Mouse (Mus musculus) kidney, embryonic 14.5 days (tissue): Measurements from ENCODE around the gene Macf1. TPM values are rescaled to one million over a fixed set of nuclear protein-coding genes. Genes with fewer than 3 reads are reported as not detected.

ENCODE experiments used
- ATAC-seq: fragments of 200-750 bp; cut with Nextera tagmentation; 2 replicates; pipeline ENCODE4 v1.8.0; 2017; ENCODE audit warnings: moderate number of reproducible peaks, mild to moderate bottlenecking, moderate TSS enrichment, moderate library complexity; ENCODE audit not compliant: low FRiP score, low TSS enrichment
- H3K27ac ChIP-seq: fragments of 300-500 bp; sonication (generic); 2 replicates; pipeline ENCODE4 v1.5.1; 2014; ENCODE audit warnings: low read depth, mild to moderate bottlenecking, low read length, moderate library complexity, mixed read lengths
- H3K27me3 ChIP-seq: fragments of 300-500 bp; sonication (generic); 2 replicates; pipeline ENCODE4 v1.6.1; 2014; ENCODE audit warnings: mild to moderate bottlenecking, low read length; ENCODE audit not compliant: control insufficient read depth, insufficient read depth
- H3K36me3 ChIP-seq: fragments of 300-500 bp; sonication (generic); 2 replicates; pipeline ENCODE4 v1.6.1; 2014; ENCODE audit warnings: low read length, mixed read lengths; ENCODE audit not compliant: control insufficient read depth, insufficient read depth
- H3K4me1 ChIP-seq: fragments of 300-500 bp; sonication (generic); 2 replicates; pipeline ENCODE4 v1.6.1; 2014; ENCODE audit warnings: low read length, mixed read lengths; ENCODE audit not compliant: control insufficient read depth, insufficient read depth
- H3K4me2 ChIP-seq: fragments of 300-500 bp; sonication (generic); replicated peaks from 2 replicates; pipeline ENCODE4 v1.6.1; 2014; ENCODE audit warnings: low read depth, mild to moderate bottlenecking, low read length
- H3K4me3 ChIP-seq: fragments of 300-500 bp; sonication (generic); 2 replicates; pipeline ENCODE4 v1.5.1; 2014; ENCODE audit warnings: mild to moderate bottlenecking, low read length
- H3K9ac ChIP-seq: fragments of 300-500 bp; sonication (generic); 2 replicates; pipeline ENCODE4 v1.6.1; 2014; ENCODE audit warnings: low read depth, mild to moderate bottlenecking, low read length, moderate library complexity
- H3K9me3 ChIP-seq: fragments of 300-500 bp; sonication (generic); 2 replicates; pipeline ENCODE4 v1.6.1; 2016; ENCODE audit warnings: low read length; ENCODE audit not compliant: control insufficient read depth
- WGBS: fragments of 180-500 bp; shearing (Covaris S2); extraction: QIAGEN DNeasy Blood & Tissue Kit; methylation state at CpG from one replicate; pipeline ENCODE4 v1.1.7; 2014; 5-methylcytosine and 5-hydroxymethylcytosine counted together
- polyA plus RNA-seq: library from polyadenylated mRNA; unstranded; fragments of >200 nt; fragmentation: Nextera tagmentation; extraction: Ambion mirVana; gene quantifications from 2 replicates; pipeline ENCODE4 v1.2.1, GENCODE M21; 2014

The Macf1 gene
- polyA plus RNA-seq, 1 experiment from 2014 or later = 89.2 TPM

GRCm38 (mm10) chr4:123605309-123605708 is 78.9 kb downstream of the Macf1 start:
- no peak overlapping the region for H3K4me2 ChIP-seq
- peaks cover 4% of the 10 kb centered on the region; the same call in 1 of the 2 replicates for H3K4me1 ChIP-seq
- no peaks in the 10 kb centered on the region for H3K27me3 ChIP-seq
- no peaks in the 10 kb centered on the region for H3K36me3 ChIP-seq
- H3K27ac ChIP-seq = no peak overlapping the region
- no peak for ATAC-seq
- no peak overlapping the region for H3K9ac ChIP-seq
- H3K9me3 ChIP-seq = no peaks in the 10 kb centered on the region
- WGBS = 76% methylated on average over 1 of the region's 1 CpGs
- no peak overlapping the region for H3K4me3 ChIP-seq

- WGBS = 85% methylated on average over 2 of the region's 2 CpGs
- Histone ChIP-seq H3K27me3 (no peaks in the 10 kb centered on the region), H3K9ac (no peak overlapping the region)
Observed at GRCm38 (mm10) chr4:123602700-123603261, 81.4 kb downstream of the Macf1 start.

GRCm38 (mm10) chr4:123601036-123601435 is 83.1 kb downstream of the Macf1 start:
- Histone ChIP-seq H3K27me3 (no peaks in the 10 kb centered on the region), H3K4me2 (no peak overlapping the region), H3K27ac (no peak overlapping the region), H3K4me3 (no peak overlapping the region), H3K9me3 (no peaks in the 10 kb centered on the region), H3K36me3 (no peaks in the 10 kb centered on the region), H3K4me1 (peaks cover 2% of the 10 kb centered on the region; the same call in 1 of the 2 replicates), H3K9ac (no peak overlapping the region)
- no peak for ATAC-seq
- WGBS = 87% methylated on average over 1 of the region's 1 CpGs

More at GRCm38 (mm10) chr4:123602700-123603261, 81.4 kb downstream of the Macf1 start:
- H3K36me3 ChIP-seq = no peaks in the 10 kb centered on the region
- ATAC-seq = no peak
- no peak overlapping the region for H3K4me3 ChIP-seq
- no peak overlapping the region for H3K27ac ChIP-seq
- H3K4me1 ChIP-seq = peaks cover 4% of the 10 kb centered on the region; the same call in 1 of the 2 replicates
- H3K4me2 ChIP-seq = no peak overlapping the region
- no peaks in the 10 kb centered on the region for H3K9me3 ChIP-seq

- WGBS = 66% methylated on average over 11 of the region's 11 CpGs
- no peak overlapping the region for H3K4me3 ChIP-seq
- H3K27me3 ChIP-seq = no peaks in the 10 kb centered on the region
- no peaks in the 10 kb centered on the region for H3K9me3 ChIP-seq
- H3K4me2 ChIP-seq = no peak overlapping the region
- no peak for ATAC-seq
- H3K27ac ChIP-seq = no peak overlapping the region
- H3K4me1 ChIP-seq = peaks cover 15% of the 10 kb centered on the region
- no peaks in the 10 kb centered on the region for H3K36me3 ChIP-seq
- H3K9ac ChIP-seq = no peak overlapping the region
Observed at GRCm38 (mm10) chr4:123598519-123599228, 85.5 kb downstream of the Macf1 start.

- 62% methylated on average over 5 of the region's 5 CpGs for WGBS
- peaks cover 20% of the 10 kb centered on the region for H3K4me1 ChIP-seq
- ATAC-seq = no peak
Observed at GRCm38 (mm10) chr4:123594381-123594806, 89.8 kb downstream of the Macf1 start.

GRCm38 (mm10) chr4:123593664-123594063 is 90.5 kb downstream of the Macf1 start:
- Histone ChIP-seq H3K9ac (no peak overlapping the region), H3K4me1 (peaks cover 20% of the 10 kb centered on the region), H3K27me3 (no peaks in the 10 kb centered on the region), H3K9me3 (no peaks in the 10 kb centered on the region), H3K4me3 (no peak overlapping the region), H3K36me3 (no peaks in the 10 kb centered on the region), H3K4me2 (no peak overlapping the region), H3K27ac (peak overlapping the region; percentile 37; the same call in 1 of the 2 replicates)
- WGBS = 26% methylated on average over 3 of the region's 3 CpGs
- ATAC-seq = no peak

More at GRCm38 (mm10) chr4:123594381-123594806, 89.8 kb downstream of the Macf1 start:
- Histone ChIP-seq H3K9me3 (no peaks in the 10 kb centered on the region), H3K4me3 (no peak overlapping the region), H3K27me3 (no peaks in the 10 kb centered on the region), H3K36me3 (no peaks in the 10 kb centered on the region), H3K9ac (no peak overlapping the region), H3K27ac (peak overlapping the region; percentile 37; the same call in 1 of the 2 replicates), H3K4me2 (no peak overlapping the region)

- Histone ChIP-seq H3K27me3 (no peaks in the 10 kb centered on the region), H3K36me3 (no peaks in the 10 kb centered on the region), H3K27ac (no peak overlapping the region), H3K9me3 (no peaks in the 10 kb centered on the region), H3K4me1 (peaks cover 20% of the 10 kb centered on the region), H3K9ac (no peak overlapping the region), H3K4me2 (no peak overlapping the region), H3K4me3 (no peak overlapping the region)
- no peak for ATAC-seq
- 77% methylated on average over 5 of the region's 5 CpGs for WGBS
Observed at GRCm38 (mm10) chr4:123592046-123592445, 92.1 kb downstream of the Macf1 start.

- Histone ChIP-seq H3K4me1 (peaks cover 20% of the 10 kb centered on the region), H3K27me3 (no peaks in the 10 kb centered on the region), H3K9ac (no peak overlapping the region), H3K9me3 (no peaks in the 10 kb centered on the region), H3K4me3 (no peak overlapping the region), H3K27ac (no peak overlapping the region), H3K4me2 (no peak overlapping the region), H3K36me3 (no peaks in the 10 kb centered on the region)
- ATAC-seq = no peak
- WGBS = 64% methylated on average over 4 of the region's 4 CpGs
Observed at GRCm38 (mm10) chr4:123591026-123591635, 93.0 kb downstream of the Macf1 start.

GRCm38 (mm10) chr4:123589496-123589895 is 94.7 kb downstream of the Macf1 start:
- ATAC-seq = no peak
- H3K4me2 ChIP-seq = no peak overlapping the region
- H3K4me3 ChIP-seq = no peak overlapping the region
- H3K9me3 ChIP-seq = no peaks in the 10 kb centered on the region
- 0 out of 2 replicates have a peak overlapping the region, but pooled peaks have one; percentile 19 for H3K27ac ChIP-seq
- H3K36me3 ChIP-seq = no peaks in the 10 kb centered on the region
- 68% methylated on average over 3 of the region's 3 CpGs for WGBS
- peaks cover 12% of the 10 kb centered on the region for H3K4me1 ChIP-seq
- H3K27me3 ChIP-seq = no peaks in the 10 kb centered on the region
- no peak overlapping the region for H3K9ac ChIP-seq
